Comparison of ENCODE assay signal across 8 mouse cellular contexts in genomic region chr3:137753257-137753654, GRCm38 (mm10).
DNase-seq lines count a peak whose midpoint lies in the region; ATAC-seq lines count a peak whose summit lies in the region.

No protein-coding gene starts in this region.

- no peaks in the 10 kb centered on the region for H3K27me3 ChIP-seq in heart, embryonic 15.5 days
- H3K27me3 ChIP-seq in embryonic facial prominence, embryonic 10.5 days (replicated peaks; ENCODE audit: low read depth, poor library complexity, severe bottlenecking): no peaks in the 10 kb centered on the region
- no peaks in the 10 kb centered on the region for H3K27me3 ChIP-seq in hindbrain, embryonic 13.5 days

- H3K27ac ChIP-seq in heart, embryonic 15.5 days: no peak overlapping the region
- peak overlapping the region; percentile 80 for H3K27ac ChIP-seq in embryonic facial prominence, embryonic 10.5 days (replicated peaks)
- H3K27ac ChIP-seq in hindbrain, embryonic 13.5 days: 0 out of 2 replicates have a peak overlapping the region, but pooled peaks have one; percentile 49

- 45% methylated on average over 7 of the region's 7 CpGs for WGBS in heart, embryonic 15.5 days
- 69% methylated on average over 7 of the region's 7 CpGs for WGBS in embryonic facial prominence, embryonic 10.5 days
- 69% methylated on average over 7 of the region's 7 CpGs for WGBS in hindbrain, embryonic 13.5 days

- H3K9me3 ChIP-seq in heart, embryonic 15.5 days (replicated peaks): no peaks in the 10 kb centered on the region
- H3K9me3 ChIP-seq in embryonic facial prominence, embryonic 10.5 days: no peaks in the 10 kb centered on the region
- H3K9me3 ChIP-seq in hindbrain, embryonic 13.5 days: no peaks in the 10 kb centered on the region

- no peaks in the 10 kb centered on the region for H3K36me3 ChIP-seq in heart, embryonic 15.5 days
- no peaks in the 10 kb centered on the region for H3K36me3 ChIP-seq in embryonic facial prominence, embryonic 10.5 days (replicated peaks)
- H3K36me3 ChIP-seq in hindbrain, embryonic 13.5 days: no peaks in the 10 kb centered on the region

- H3K9ac ChIP-seq in heart, embryonic 15.5 days: no peak overlapping the region
- H3K9ac ChIP-seq in hindbrain, embryonic 13.5 days: no peak overlapping the region; the same call in 1 of the 2 replicates

- peak overlapping the region; percentile 77 for H3K4me2 ChIP-seq in heart, embryonic 15.5 days
- H3K4me2 ChIP-seq in hindbrain, embryonic 13.5 days: peak overlapping the region; percentile 58; the same call in 1 of the 2 replicates

- no peak for ATAC-seq in heart, embryonic 15.5 days (replicated peaks; ENCODE audit: insufficient number of reproducible peaks, insufficient read depth, low FRiP score, low read depth)
- ATAC-seq in hindbrain, embryonic 13.5 days (ENCODE audit: low FRiP score): peak; percentile 21
- ATAC-seq in megakaryocyte progenitor cell, adult 5-6 weeks (replicated peaks; ENCODE audit: poor library complexity): 0 out of 2 replicates have a peak, but pooled peaks have one; percentile 5

- H3K4me3 ChIP-seq in heart, embryonic 15.5 days: peak overlapping the region; percentile 46
- no peak overlapping the region; the same call in 1 of the 2 replicates for H3K4me3 ChIP-seq in embryonic facial prominence, embryonic 10.5 days
- H3K4me3 ChIP-seq in hindbrain, embryonic 13.5 days: peak overlapping the region; percentile 32; the same call in 1 of the 2 replicates

- no peak for DNase-seq in heart, adult 11 months
- no peak for DNase-seq in embryonic facial prominence, embryonic 10.5 days (ENCODE audit: low spot score)
- no peak for DNase-seq in left cerebral cortex, postnatal 4 days
- no peak for DNase-seq in adrenal gland, postnatal 10 days
- DNase-seq in c-Kit-positive CD71-positive TER-119-positive erythroid progenitor cells, embryonic 14.5 days (ENCODE audit: low spot score): no peak

- intact Hi-C loops in left cerebral cortex, postnatal 4 days (cut with DNase I): loop anchor here (5.0 kb wide), 1 partner anchor 1866 kb away; no protein-coding TSS in a partner anchor

- peaks cover 11% of the 10 kb centered on the region for H3K4me1 ChIP-seq in heart, embryonic 15.5 days (replicated peaks)
- peaks cover 11% of the 10 kb centered on the region; the same call in 1 of the 2 replicates for H3K4me1 ChIP-seq in embryonic facial prominence, embryonic 10.5 days
- H3K4me1 ChIP-seq in hindbrain, embryonic 13.5 days (replicated peaks): peaks cover 9% of the 10 kb centered on the region; the same call in 1 of the 2 replicates
